Mouse (Mus musculus): ENCODE results near the gene Oas1c.
"Not testable (repeated sequence)": the region's sequence is repeated elsewhere in the genome, so short reads cannot be mapped to it uniquely, and the experiment has no call there.

DNA sequence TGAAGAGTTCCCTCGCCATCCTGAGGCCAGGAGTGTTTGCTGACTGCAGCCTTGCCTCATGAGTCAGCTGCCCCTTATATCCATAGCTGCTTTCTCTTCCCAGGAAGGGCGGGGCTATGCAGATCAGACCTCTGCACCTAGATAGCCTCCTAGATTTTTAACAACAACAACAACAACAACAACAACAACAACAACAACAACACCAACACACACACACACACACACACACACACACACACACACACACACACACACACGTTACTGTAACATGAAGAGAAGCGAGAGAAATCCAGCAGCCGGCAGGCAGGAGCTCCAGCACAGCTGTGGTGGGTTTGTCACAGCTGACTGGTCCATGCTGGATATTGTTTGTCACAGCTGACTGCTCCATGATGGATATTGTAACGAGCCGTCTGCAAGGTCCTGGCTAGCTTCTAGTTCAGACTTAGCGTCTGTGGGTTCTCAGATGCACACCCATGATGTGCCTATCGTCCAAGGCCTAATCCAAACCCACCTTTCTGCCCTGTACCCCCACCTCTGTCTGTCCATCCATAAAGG lies 16.8 kb downstream of the Oas1c start, which contains the start of gene Oas1e:
- not testable (repeated sequence) for TF ChIP-seq POLR2A (IDR thresholded peaks at IDR 0.05; ENCODE audit: borderline replicate concordance, low read depth, low read length); CTCF (IDR thresholded peaks at IDR 0.05; ENCODE audit: low read depth, low read length)

Measured in bone marrow macrophage, adult 2 months (primary cell).